Mouse (Mus musculus): Measurements from ENCODE around the gene Rbfox1.

- TF ChIP-seq CTCF (IDR thresholded peaks at IDR 0.05; ENCODE audit: low read depth, low read length), result no peak
- no peak for TF ChIP-seq POLR2AphosphoS5 (IDR thresholded peaks at IDR 0.05; ENCODE audit: insufficient replicate concordance, low read depth, low read length)
- TF ChIP-seq GATA2 (IDR thresholded peaks at IDR 0.05; ENCODE audit: borderline replicate concordance, low read depth, low read length), result no peak
- TF ChIP-seq TAL1 (conservative IDR thresholded peaks at IDR 0.05; ENCODE audit: low read depth, low read length), result no peak
Measured at GRCm38 (mm10) chr16:6883798-6884197, 998.6 kb downstream of the Rbfox1 start.
